Mouse (Mus musculus) liver, embryonic 11.5 days (tissue): ENCODE data around the gene Olfr1112. TPM values are rescaled to one million over a fixed set of nuclear protein-coding genes. Genes with fewer than 3 reads are reported as not detected.
"Not testable (repeated sequence)": the region's sequence is repeated elsewhere in the genome, so short reads cannot be mapped to it uniquely, and the experiment has no call there.

Experiments used
- ATAC-seq: fragments of 200-750 bp; cut with Nextera tagmentation; replicated peaks from 2 replicates; pipeline ENCODE4 v1.8.0; 2017; ENCODE audit warnings: moderate number of reproducible peaks, mild to moderate bottlenecking, moderate TSS enrichment, moderate library complexity; ENCODE audit not compliant: low FRiP score
- DNase-seq: peaks from one replicate; pipeline ENCODE4 v3.0.0-alpha.2; 2017; ENCODE audit warnings: low spot score
- H3K27ac ChIP-seq: fragments of 300-500 bp; sonication (generic); 2 replicates; pipeline ENCODE4 v1.5.1; 2014; ENCODE audit warnings: mild to moderate bottlenecking, low read depth, low read length, control low read depth
- H3K27me3 ChIP-seq: fragments of 300-500 bp; sonication (generic); replicated peaks from 2 replicates; pipeline ENCODE4 v1.6.1; 2014; ENCODE audit warnings: low read length, mixed read lengths; ENCODE audit not compliant: control insufficient read depth, insufficient read depth
- H3K36me3 ChIP-seq: fragments of 300-500 bp; sonication (generic); 2 replicates; pipeline ENCODE4 v1.6.1; 2014; ENCODE audit warnings: mild to moderate bottlenecking, low read length, moderate library complexity, mixed read lengths; ENCODE audit not compliant: control insufficient read depth, insufficient read depth
- H3K4me1 ChIP-seq: fragments of 300-500 bp; sonication (generic); replicated peaks from 2 replicates; pipeline ENCODE4 v1.6.1; 2014; ENCODE audit warnings: low read length, mixed read lengths; ENCODE audit not compliant: control insufficient read depth, insufficient read depth
- H3K4me2 ChIP-seq: fragments of 300-500 bp; sonication (generic); 2 replicates; pipeline ENCODE4 v1.6.1; 2014; ENCODE audit warnings: mild to moderate bottlenecking, control low read depth, moderate library complexity
- H3K4me3 ChIP-seq: fragments of 300-500 bp; sonication (generic); 2 replicates; pipeline ENCODE4 v1.5.1; 2014; ENCODE audit warnings: low read depth, low read length, control low read depth
- H3K9ac ChIP-seq: fragments of 300-500 bp; sonication (generic); 2 replicates; pipeline ENCODE4 v1.6.1; 2014; ENCODE audit warnings: low read depth, low read length, control low read depth
- H3K9me3 ChIP-seq: fragments of 300-500 bp; sonication (generic); 2 replicates; pipeline ENCODE4 v1.6.1; 2016; ENCODE audit warnings: low read length, inconsistent platforms, mixed read lengths; ENCODE audit not compliant: control insufficient read depth
- WGBS: fragments of 180-500 bp; shearing (Covaris S2); extraction: QIAGEN DNeasy Blood & Tissue Kit; methylation state at CpG from one replicate; pipeline ENCODE4 v1.1.7; 2014; 5-methylcytosine and 5-hydroxymethylcytosine counted together
- polyA plus RNA-seq: library from polyadenylated mRNA; unstranded; fragments of >200 nt; fragmentation: Nextera tagmentation; extraction: Ambion mirVana; gene quantifications from 2 replicates; pipeline ENCODE4 v1.2.1, GENCODE M21; 2014

The Olfr1112 gene
- not detected in 2 replicates for polyA plus RNA-seq

- no peak within 1 kb of the TSS for H3K27ac ChIP-seq
- no peak for DNase-seq
- H3K9ac ChIP-seq, result no peak within 1 kb of the TSS
- H3K4me3 ChIP-seq, result no peak within 1 kb of the TSS
- no peaks in the 10 kb centered on the region for H3K9me3 ChIP-seq
- H3K4me1 ChIP-seq, result no peaks in the 10 kb centered on the region
- no peaks in the 10 kb centered on the region for H3K36me3 ChIP-seq
- H3K27me3 ChIP-seq, result no peaks in the 10 kb centered on the region
- no peak for ATAC-seq
- 78% methylated on average over 1 of the region's 1 CpGs for WGBS
- no peak within 1 kb of the TSS for H3K4me2 ChIP-seq
Measured at GRCm38 (mm10) chr2:87187498-87187897, at the start of gene Olfr1112. Olfr1112 (plus strand) TSS chr2:87187798.

GRCm38 (mm10) chr2:87140200-87140599 is 47.4 kb upstream of the Olfr1112 start, which contains the start of gene Olfr1110:
Olfr1110 (minus strand) TSS chr2:87140300.
- WGBS, result 78% methylated on average over 1 of the region's 1 CpGs
- no peak for ATAC-seq
- DNase-seq, result no peak
- Histone ChIP-seq H3K27ac (no peak within 1 kb of the TSS), H3K9ac (no peak within 1 kb of the TSS), H3K9me3 (no peaks in the 10 kb centered on the region), H3K4me3 (no peak within 1 kb of the TSS), H3K36me3 (no peaks in the 10 kb centered on the region), H3K27me3 (no peaks in the 10 kb centered on the region), H3K4me2 (no peak within 1 kb of the TSS), H3K4me1 (no peaks in the 10 kb centered on the region)

- no peak within 1 kb of the TSS for H3K4me3 ChIP-seq
- no peaks in the 10 kb centered on the region for H3K27me3 ChIP-seq
- no peak for DNase-seq
- H3K4me1 ChIP-seq, result no peaks in the 10 kb centered on the region
- H3K27ac ChIP-seq, result no peak within 1 kb of the TSS
- H3K9me3 ChIP-seq, result no peaks in the 10 kb centered on the region
- no peak within 1 kb of the TSS for H3K9ac ChIP-seq
- no peak for ATAC-seq
- no peaks in the 10 kb centered on the region for H3K36me3 ChIP-seq
- H3K4me2 ChIP-seq, result no peak within 1 kb of the TSS
Measured at GRCm38 (mm10) chr2:87152524-87152923, 35.1 kb upstream of the Olfr1112 start, which contains the start of gene Olfr1111. Olfr1111 (minus strand) TSS chr2:87152624.

- H3K27me3 ChIP-seq, H3K27ac ChIP-seq, H3K9ac ChIP-seq, DNase-seq, H3K36me3 ChIP-seq, H3K4me3 ChIP-seq, H3K4me1 ChIP-seq, H3K9me3 ChIP-seq, ATAC-seq, H3K4me2 ChIP-seq: not testable (repeated sequence)
- 72% methylated on average over 2 of the region's 2 CpGs for WGBS
Measured at GRCm38 (mm10) chr2:87167731-87168130, 19.9 kb upstream of the Olfr1112 start.

- DNase-seq, result no peak
Measured at GRCm38 (mm10) chr2:87208670-87209069, 21.1 kb downstream of the Olfr1112 start, which contains the start of gene Olfr1113. Olfr1113 (plus strand) TSS chr2:87208970.

More at GRCm38 (mm10) chr2:87208670-87209069, 21.1 kb downstream of the Olfr1112 start, which contains the start of gene Olfr1113:
- Histone ChIP-seq H3K27me3 (no peaks in the 10 kb centered on the region), H3K4me3 (no peak within 1 kb of the TSS), H3K4me2 (no peak within 1 kb of the TSS), H3K9me3 (no peaks in the 10 kb centered on the region), H3K9ac (no peak within 1 kb of the TSS), H3K4me1 (no peaks in the 10 kb centered on the region), H3K27ac (no peak within 1 kb of the TSS), H3K36me3 (no peaks in the 10 kb centered on the region)
- 76% methylated on average over 2 of the region's 2 CpGs for WGBS
- no peak for ATAC-seq

Other genes starting within 250 kb of the Olfr1112 start
- not detected in 2 replicates for gene Olfr1099, start 227.1 kb upstream of the Olfr1112 start, polyA plus RNA-seq
- gene Olfr1100, start 207.8 kb upstream of the Olfr1112 start, polyA plus RNA-seq, result not detected in 2 replicates
- not detected in 2 replicates for gene Olfr1101, start 196.6 kb upstream of the Olfr1112 start, polyA plus RNA-seq
- not detected in 2 replicates for gene Olfr1102, start 189.4 kb upstream of the Olfr1112 start, polyA plus RNA-seq
- gene Olfr1104, start 160.7 kb upstream of the Olfr1112 start, polyA plus RNA-seq, result not detected in 2 replicates
- gene Olfr1105, start 151.3 kb upstream of the Olfr1112 start, polyA plus RNA-seq, result not detected in 2 replicates
- not detected in 2 replicates for gene Olfr1106, start 135.5 kb upstream of the Olfr1112 start, polyA plus RNA-seq
- not detected in 2 replicates for gene Olfr1107, start 112.0 kb upstream of the Olfr1112 start, polyA plus RNA-seq
- not detected in 2 replicates for gene Olfr1109, start 91.8 kb upstream of the Olfr1112 start, polyA plus RNA-seq
- not detected in 2 replicates for gene Olfr259, start 73.2 kb upstream of the Olfr1112 start, polyA plus RNA-seq
- not detected in 2 replicates for gene Olfr1110, start 47.5 kb upstream of the Olfr1112 start, polyA plus RNA-seq
- gene Olfr1111, start 35.2 kb upstream of the Olfr1112 start, polyA plus RNA-seq, result not detected in 2 replicates
- not detected in 2 replicates for gene Olfr1113, start 21.2 kb downstream of the Olfr1112 start, polyA plus RNA-seq
- not detected in 2 replicates for gene Olfr1115, start 60.2 kb downstream of the Olfr1112 start, polyA plus RNA-seq
- gene Olfr1116, start 79.7 kb downstream of the Olfr1112 start, polyA plus RNA-seq, result not detected in 2 replicates
- gene Olfr1118, start 119.8 kb downstream of the Olfr1112 start, polyA plus RNA-seq, result not detected in 2 replicates
- gene Olfr1120, start 167.0 kb downstream of the Olfr1112 start, polyA plus RNA-seq, result not detected in 2 replicates
- not detected in 2 replicates for gene Olfr1121, start 182.1 kb downstream of the Olfr1112 start, polyA plus RNA-seq
- not detected in 2 replicates for gene Olfr1122, start 198.1 kb downstream of the Olfr1112 start, polyA plus RNA-seq
- not detected in 2 replicates for gene Olfr1123, start 228.8 kb downstream of the Olfr1112 start, polyA plus RNA-seq
- not detected in 2 replicates for gene Olfr1124, start 242.5 kb downstream of the Olfr1112 start, polyA plus RNA-seq